Mouse (Mus musculus) erythroid progenitor cell, adult 5-6 weeks (primary cell): Measurements from ENCODE around the gene Serpinb7. TPM values are rescaled to one million over a fixed set of nuclear protein-coding genes. Genes with fewer than 3 reads are reported as not detected.

ENCODE experiments used
- ATAC-seq: replicated peaks from 2 replicates; pipeline ENCODE4 v1.8.0; 2016; ENCODE audit warnings: moderate number of reproducible peaks, mild to moderate bottlenecking, moderate TSS enrichment, inconsistent platforms; ENCODE audit not compliant: poor library complexity, low FRiP score, severe bottlenecking
- total RNA-seq, 2 experiments: library from RNA; stranded (forward) in 1 of 2; stranded (reverse) in 1 of 2; fragments of 150-400 nt in 1 of 2; fragments of 186-747, 209-891 nt in 1 of 2; gene quantifications; 2 replicates each; pipeline versions ENCODE4 v1.2.3 to v1.2.4; 2015 to 2017; ENCODE audit warnings: low replicate concordance in 2 of 2

Gene Serpinb7
- total RNA-seq, 2 experiments from 2014 or later: not detected

DNA sequence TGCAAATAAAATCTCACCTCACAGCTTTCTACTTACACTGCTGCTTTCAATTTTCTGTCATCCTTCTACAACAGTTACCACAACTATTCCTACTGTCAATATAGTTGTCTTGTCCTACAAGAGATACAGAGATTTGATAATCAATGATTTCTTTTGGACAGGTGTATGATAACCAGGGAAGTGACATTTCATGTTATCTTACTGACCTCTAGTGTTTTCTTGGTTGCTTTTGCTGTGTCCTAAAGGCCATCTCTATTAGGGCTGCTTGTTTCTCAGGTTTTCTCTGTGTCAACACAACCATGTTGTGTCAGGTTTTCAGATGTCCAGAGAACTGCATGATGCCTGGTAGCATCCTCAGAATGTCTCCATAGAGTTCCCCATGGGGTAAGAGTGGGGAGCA is 80.5 kb downstream of the Serpinb7 start:
- ATAC-seq: no peak

DNA sequence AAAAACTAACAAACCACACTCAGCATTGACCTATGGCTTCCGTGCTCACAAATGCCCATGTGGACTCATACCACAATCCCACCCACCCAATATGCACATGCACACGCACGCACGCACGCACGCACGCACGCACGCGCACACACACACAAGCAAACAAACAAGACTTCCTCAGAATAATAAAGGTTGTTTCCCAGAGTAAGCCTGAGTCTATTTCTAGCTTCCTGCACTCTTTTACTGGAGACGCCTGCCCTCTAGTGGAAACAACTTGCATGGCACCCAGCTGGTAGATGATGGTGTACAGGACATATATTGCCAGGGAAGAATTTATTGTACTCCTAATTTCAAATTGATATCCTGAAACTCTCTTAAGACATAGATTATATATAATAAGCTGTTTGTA is 82.0 kb downstream of the Serpinb7 start:
- ATAC-seq: 0 out of 2 replicates have a peak, but pooled peaks have one; percentile 52

DNA sequence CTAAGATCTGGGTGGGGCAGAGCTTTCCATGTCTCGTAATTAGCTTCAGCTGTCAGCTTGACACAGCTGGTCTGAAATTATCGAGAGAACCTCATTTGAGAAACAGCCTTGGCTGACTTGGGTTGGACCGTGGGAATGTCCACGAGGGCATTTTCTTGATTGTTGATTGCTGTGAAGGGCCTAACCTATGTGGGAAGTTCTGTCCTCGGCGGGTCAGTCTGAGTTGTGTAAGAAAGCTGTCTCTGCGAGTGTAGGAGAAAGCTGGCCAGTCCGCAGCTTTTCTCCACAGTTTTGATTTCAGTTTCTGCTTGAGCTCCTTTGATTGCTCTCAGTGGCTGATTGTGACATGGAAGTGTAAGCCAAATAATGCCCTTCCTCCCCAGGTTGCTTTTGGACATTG is 90.1 kb downstream of the Serpinb7 start:
- no peak for ATAC-seq

DNA sequence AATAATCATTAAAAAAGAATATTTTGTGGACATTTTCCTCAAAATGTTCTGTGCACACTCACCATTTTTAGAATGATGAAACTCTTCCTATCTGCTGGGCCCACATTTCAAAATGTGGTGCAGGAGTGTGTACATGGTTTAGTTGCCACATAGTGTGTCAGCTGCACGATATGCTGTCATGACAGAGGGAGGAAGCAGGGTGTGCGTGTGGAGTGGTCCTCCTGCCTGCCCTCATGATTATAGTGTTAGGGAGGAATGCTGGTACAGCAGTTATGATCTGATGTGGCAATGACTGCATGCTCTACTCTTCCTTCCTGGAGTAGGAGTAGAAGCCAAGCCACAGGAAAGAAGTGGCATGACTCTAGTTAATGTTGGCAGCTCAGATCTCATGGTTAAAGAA is 97.3 kb downstream of the Serpinb7 start:
- no peak for ATAC-seq

DNA sequence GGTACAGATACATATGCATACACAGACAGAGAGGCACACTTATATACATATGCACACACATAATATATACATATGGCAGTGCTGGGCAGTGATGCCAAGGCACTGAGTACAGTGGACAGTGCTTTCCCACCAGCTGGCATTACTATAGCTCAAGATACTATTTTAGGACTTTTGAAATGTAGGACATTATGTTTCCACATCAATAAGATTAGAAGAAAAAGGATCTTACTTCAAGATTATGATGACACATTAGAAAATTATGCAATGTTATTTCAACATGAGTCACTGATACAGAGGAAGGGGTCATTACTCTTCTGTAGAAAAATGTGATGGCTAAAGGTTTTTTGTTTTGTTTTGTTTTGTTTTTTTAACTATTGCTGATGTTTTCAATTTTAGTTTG is 102.6 kb downstream of the Serpinb7 start:
- ATAC-seq: no peak

Other genes starting within 250 kb of the Serpinb7 start
- gene Serpinb3b, start 121.3 kb upstream of the Serpinb7 start, total RNA-seq (2015; ENCODE audit: low replicate concordance): not detected in 2 replicates
- gene Serpinb3b, start 121.3 kb upstream of the Serpinb7 start, total RNA-seq (2017; ENCODE audit: low replicate concordance): not detected in 2 replicates
- gene Serpinb3c, start 121.3 kb upstream of the Serpinb7 start, total RNA-seq (2015; ENCODE audit: low replicate concordance): not detected in 2 replicates
- gene Serpinb3c, start 121.3 kb upstream of the Serpinb7 start, total RNA-seq (2017; ENCODE audit: low replicate concordance): not detected in 2 replicates
- not detected in 2 replicates for gene Serpinb11, start 38.5 kb upstream of the Serpinb7 start, total RNA-seq (2015; ENCODE audit: low replicate concordance)
- gene Serpinb11, start 38.5 kb upstream of the Serpinb7 start, total RNA-seq (2017; ENCODE audit: low replicate concordance): not detected in 2 replicates
- gene Serpinb2, start 111.8 kb downstream of the Serpinb7 start, total RNA-seq (2015; ENCODE audit: low replicate concordance): 2.5 TPM in 1 of 2 replicates, not detected in the other
- gene Serpinb2, start 111.8 kb downstream of the Serpinb7 start, total RNA-seq (2017; ENCODE audit: low replicate concordance): 0.39 TPM in 1 of 2 replicates, not detected in the other
- not detected in 2 replicates for gene Serpinb8, start 190.4 kb downstream of the Serpinb7 start, total RNA-seq (2015; ENCODE audit: low replicate concordance)
- not detected in 2 replicates for gene Serpinb8, start 190.4 kb downstream of the Serpinb7 start, total RNA-seq (2017; ENCODE audit: low replicate concordance)